Mouse (Mus musculus) regulatory T cell (primary cell): ENCODE results near the gene Nim1k.
"Not testable (repeated sequence)": the region's sequence is repeated elsewhere in the genome, so short reads cannot be mapped to it uniquely, and the experiment has no call there.

Experiments used
- in situ Hi-C: fragments of 300-600 bp; cut with MboI, MseI; formaldehyde crosslinking; loops from one replicate; pipeline ENCODE4 v1.15.1; 2025; ENCODE audit warnings: high pct_unique_total_duplicates

The Nim1k gene

GRCm38 (mm10) chr13:119690039-119690728, 65.5 kb downstream of the Nim1k start, which contains the start of gene Hmgcs1:
TSS of gene Hmgcs1 (plus strand) at chr13:119690379.
- in situ Hi-C loops = no loop called here

- in situ Hi-C loops = no loop called here
These were observed 66.0 kb downstream of the Nim1k start for GRCm38 (mm10) chr13:119689709-119690038.

GRCm38 (mm10) chr13:119684416-119685177, 71.1 kb downstream of the Nim1k start:
- in situ Hi-C loops = no loop called here

GRCm38 (mm10) chr13:119681161-119681560, 74.5 kb downstream of the Nim1k start:
- in situ Hi-C loops = no loop called here

GRCm38 (mm10) chr13:119679721-119680120, 76.0 kb downstream of the Nim1k start:
- in situ Hi-C loops = loop anchor here (5.0 kb wide), 1 partner anchor 37 kb away; no protein-coding TSS in a partner anchor

GRCm38 (mm10) chr13:119678794-119679193, 76.9 kb downstream of the Nim1k start:
- in situ Hi-C loops = loop anchor here (5.0 kb wide), 1 partner anchor 36 kb away; no protein-coding TSS in a partner anchor

- in situ Hi-C loops = not testable (repeated sequence)
These were observed 94.3 kb downstream of the Nim1k start for GRCm38 (mm10) chr13:119661420-119661819.
